Comparison of ENCODE assay signal across 16 mouse cellular contexts in genomic region chr9:67813171-67813570, GRCm38 (mm10). TPM values are rescaled to one million over a fixed set of nuclear protein-coding genes. Genes with fewer than 3 reads are reported as not detected.
DNase-seq lines count a peak whose midpoint lies in the region; ATAC-seq lines count a peak whose summit lies in the region.
"Had no signal": no experiment of that assay in that cellular context is flagged by ENCODE, and none has a peak within 500 bp of the region (broad histone marks: within the 10 kb centered on the region; RNA-seq: fewer than 3 reads in every experiment).

No protein-coding gene starts in this region.

- no peaks in the 10 kb centered on the region for H3K9me3 ChIP-seq in heart, embryonic 10.5 days
- H3K9me3 ChIP-seq in heart, embryonic 11.5 days (replicated peaks; ENCODE audit: control insufficient read depth, low read length): no peaks in the 10 kb centered on the region
- no peaks in the 10 kb centered on the region for H3K9me3 ChIP-seq in embryonic facial prominence, embryonic 14.5 days (ENCODE audit: control insufficient read depth, low read length)
- H3K9me3 ChIP-seq: hindbrain, embryonic 13.5 days; midbrain, embryonic 12.5 days had no signal

- no peak for DNase-seq in heart, embryonic 10.5 days (ENCODE audit: low spot score)
- peak; percentile 41 for DNase-seq in 3T3-L1 (ENCODE audit: low read depth, low spot score)
- peak; percentile 58 for DNase-seq in embryonic facial prominence, embryonic 14.5 days (ENCODE audit: low spot score)
- peak; percentile 42 for DNase-seq in heart, postnatal 4 days
- DNase-seq in cerebellum, postnatal 14 days: no peak
- no peak for DNase-seq in thymus, postnatal 10 days (ENCODE audit: low spot score in 2 of 2)
- DNase-seq in adrenal gland, adult 8-10 months: no peak
- DNase-seq: cerebellum, postnatal 25 days; layer of hippocampus, postnatal 36 days; thymus, postnatal 36 days had no signal

- peaks cover 36% of the 10 kb centered on the region for H3K4me1 ChIP-seq in heart, embryonic 10.5 days
- H3K4me1 ChIP-seq in heart, embryonic 11.5 days (ENCODE audit: control insufficient read depth, insufficient read depth, low read length): peaks cover 19% of the 10 kb centered on the region
- peaks cover 17% of the 10 kb centered on the region for H3K4me1 ChIP-seq in embryonic facial prominence, embryonic 14.5 days (ENCODE audit: control insufficient read depth, insufficient read depth, low read length)

- no peak overlapping the region for H3K9ac ChIP-seq in heart, embryonic 11.5 days (ENCODE audit: low read depth, low read length)
- H3K9ac ChIP-seq in embryonic facial prominence, embryonic 14.5 days (ENCODE audit: low read depth, low read length): no peak overlapping the region
- H3K9ac ChIP-seq: hindbrain, embryonic 13.5 days; midbrain, embryonic 12.5 days had no signal

- H3K36me3 ChIP-seq in heart, embryonic 10.5 days: no peaks in the 10 kb centered on the region
- no peaks in the 10 kb centered on the region for H3K36me3 ChIP-seq in heart, embryonic 11.5 days (ENCODE audit: control insufficient read depth, insufficient read depth, low read length)
- no peaks in the 10 kb centered on the region for H3K36me3 ChIP-seq in embryonic facial prominence, embryonic 14.5 days (ENCODE audit: control insufficient read depth, insufficient read depth, low read length)
- H3K36me3 ChIP-seq: hindbrain, embryonic 13.5 days; midbrain, embryonic 12.5 days had no signal

- WGBS in heart, embryonic 10.5 days: 78% methylated on average over 4 of the region's 4 CpGs
- 67% methylated on average over 4 of the region's 4 CpGs for WGBS in heart, embryonic 11.5 days (ENCODE audit: insufficient replicate concordance)
- 44% methylated on average over 4 of the region's 4 CpGs for WGBS in embryonic facial prominence, embryonic 14.5 days

- no peak overlapping the region for H3K4me3 ChIP-seq in heart, embryonic 10.5 days
- H3K4me3 ChIP-seq in heart, embryonic 11.5 days (ENCODE audit: low read depth, low read length): no peak overlapping the region
- H3K4me3 ChIP-seq in embryonic facial prominence, embryonic 14.5 days (ENCODE audit: low read depth, low read length): no peak overlapping the region
- H3K4me3 ChIP-seq: hindbrain, embryonic 13.5 days; midbrain, embryonic 12.5 days had no signal

- H3K4me2 ChIP-seq in heart, embryonic 11.5 days: no peak overlapping the region
- H3K4me2 ChIP-seq in embryonic facial prominence, embryonic 14.5 days (ENCODE audit: low read depth, low read length): no peak overlapping the region
- H3K4me2 ChIP-seq: hindbrain, embryonic 13.5 days; liver, embryonic 11.5 days; midbrain, embryonic 12.5 days had no signal

- no peak for ATAC-seq in heart, embryonic 11.5 days (replicated peaks; ENCODE audit: insufficient number of reproducible peaks, low FRiP score, low TSS enrichment)
- ATAC-seq in embryonic facial prominence, embryonic 14.5 days (ENCODE audit: low read depth): no peak

- no peaks in the 10 kb centered on the region for H3K27me3 ChIP-seq in heart, embryonic 10.5 days (ENCODE audit: insufficient read depth, poor library complexity, severe bottlenecking)
- no peaks in the 10 kb centered on the region for H3K27me3 ChIP-seq in heart, embryonic 11.5 days (ENCODE audit: control insufficient read depth, insufficient read depth, low read length)
- H3K27me3 ChIP-seq in embryonic facial prominence, embryonic 14.5 days (replicated peaks; ENCODE audit: control insufficient read depth, insufficient read depth, low read length): no peaks in the 10 kb centered on the region
- H3K27me3 ChIP-seq: hindbrain, embryonic 13.5 days; midbrain, embryonic 12.5 days had no signal

- H3K27ac ChIP-seq in heart, embryonic 10.5 days: peak overlapping the region; percentile 12; the same call in 1 of the 2 replicates
- no peak overlapping the region for H3K27ac ChIP-seq in heart, embryonic 11.5 days (ENCODE audit: low read depth, low read length)
- peak overlapping the region; percentile 69 for H3K27ac ChIP-seq in embryonic facial prominence, embryonic 14.5 days (replicated peaks; ENCODE audit: low read depth, low read length)
- H3K27ac ChIP-seq: hindbrain, embryonic 13.5 days; midbrain, embryonic 12.5 days had no signal

RNA-seq across cellular contexts. Expression of gene C2cd4a, which starts 19.0 kb away (rescaled TPM):
- 0.49 and 0.65 TPM in 2 replicates for polyA plus RNA-seq in heart, embryonic 10.5 days (2016; fragmentation: Nextera tagmentation; extraction: Ambion mirVana)
- 0.21 and 0.56 TPM in 2 replicates for polyA plus RNA-seq in heart, embryonic 11.5 days (2014; fragmentation: Nextera tagmentation; extraction: Ambion mirVana)
- polyA plus RNA-seq in embryonic facial prominence, embryonic 14.5 days (2014; fragmentation: Nextera tagmentation; extraction: Ambion mirVana): 0.28 and 0.34 TPM in 2 replicates
- not detected for total RNA-seq in heart, postnatal 4 days (2021)
- total RNA-seq in adrenal gland, adult 8-10 months (2022): under 1 TPM in 1 of 4 experiments, not detected in 3; 0.80 TPM
- total RNA-seq: adrenal gland, adult 18-20 months; gastrocnemius, adult 8-10 months had no signal

RNA-seq across cellular contexts. Expression of gene Vps13c, which starts 27.0 kb away (rescaled TPM):
- polyA plus RNA-seq in heart, embryonic 10.5 days (2016; fragmentation: Nextera tagmentation; extraction: Ambion mirVana): 3.9 and 4.4 TPM in 2 replicates
- 5.4 and 9.8 TPM in 2 replicates for polyA plus RNA-seq in heart, embryonic 11.5 days (2014; fragmentation: Nextera tagmentation; extraction: Ambion mirVana)
- polyA plus RNA-seq in embryonic facial prominence, embryonic 14.5 days (2014; fragmentation: Nextera tagmentation; extraction: Ambion mirVana): 5.2 and 6.0 TPM in 2 replicates
- total RNA-seq in heart, postnatal 4 days (2021): 10 to 100 TPM; 28.9 to 30.7 TPM
- total RNA-seq in adrenal gland, adult 8-10 months (2022): 10 to 100 TPM; 57.4 to 61.2 (median 59.2) TPM

RNA-seq across cellular contexts. Expression of gene C2cd4b, which starts 53.9 kb away (rescaled TPM):
- polyA plus RNA-seq in heart, embryonic 10.5 days (2016; fragmentation: Nextera tagmentation; extraction: Ambion mirVana): 2.3 and 2.8 TPM in 2 replicates
- polyA plus RNA-seq in heart, embryonic 11.5 days (2014; fragmentation: Nextera tagmentation; extraction: Ambion mirVana): 2.0 and 2.6 TPM in 2 replicates
- 0.38 and 1.0 TPM in 2 replicates for polyA plus RNA-seq in embryonic facial prominence, embryonic 14.5 days (2014; fragmentation: Nextera tagmentation; extraction: Ambion mirVana)
- 1 to 10 TPM in 1 of 2 experiments, under 1 TPM in 1; 0.92 to 1.4 TPM for total RNA-seq in heart, postnatal 4 days (2021)
- under 1 TPM; 0.51 to 0.98 (median 0.80) TPM for total RNA-seq in adrenal gland, adult 8-10 months (2022)
- total RNA-seq: gastrocnemius, adult 8-10 months had no signal
- polyA plus RNA-seq: liver, embryonic 11.5 days had no signal

Comparison
In these comparisons a context has a peak if more than half of its experiments do, and no peak if none do; other contexts are left out.
1. DNase-seq: peak in 3T3-L1 (single experiment), embryonic facial prominence, embryonic 14.5 days (single experiment) and heart, postnatal 4 days (single experiment); none in heart, embryonic 10.5 days (single experiment), cerebellum, postnatal 14 days (0 of 2), thymus, postnatal 10 days (0 of 2) and adrenal gland, adult 8-10 months (single experiment).